Mouse (Mus musculus) retina, embryonic 14.5 days (tissue): ENCODE data around the gene Pram1.

Experiments used
- DNase-seq: peaks from one replicate; pipeline ENCODE4 v3.0.0-alpha.2; 2015; ENCODE audit warnings: low spot score

Gene Pram1

GRCm38 (mm10) chr17:33669681-33670080 is 31.8 kb downstream of the Pram1 start:
- DNase-seq = no peak

- no peak for DNase-seq
These were observed 36.0 kb downstream of the Pram1 start for GRCm38 (mm10) chr17:33673837-33674236.

- DNase-seq = no peak
These were observed 37.6 kb downstream of the Pram1 start for GRCm38 (mm10) chr17:33675452-33675851.

GRCm38 (mm10) chr17:33676086-33676485 is 38.2 kb downstream of the Pram1 start:
- DNase-seq = no peak

GRCm38 (mm10) chr17:33678771-33679170 is 40.9 kb downstream of the Pram1 start:
- DNase-seq = no peak

GRCm38 (mm10) chr17:33681767-33682166 is 43.9 kb downstream of the Pram1 start:
- DNase-seq = no peak

- peak; percentile 81 for DNase-seq
These were observed 46.9 kb downstream of the Pram1 start for GRCm38 (mm10) chr17:33684671-33685231.

GRCm38 (mm10) chr17:33685249-33685653 is 47.4 kb downstream of the Pram1 start:
- DNase-seq = peak; percentile 98

- DNase-seq = no peak
These were observed 48.9 kb downstream of the Pram1 start, which contains the start of gene Hnrnpm for GRCm38 (mm10) chr17:33686760-33687159. TSS of gene Hnrnpm (minus strand) at chr17:33686860.
